Mouse (Mus musculus) ES-Bruce4 (cell line): ENCODE measurements around the gene Efna4. TPM values are rescaled to one million over a fixed set of nuclear protein-coding genes. Genes with fewer than 3 reads are reported as not detected.

Experiments used
- H3K27ac ChIP-seq: 2 replicates; pipeline ENCODE4 v1.5.1; 2012; ENCODE audit warnings: low read length, inconsistent platforms; ENCODE audit not compliant: insufficient read depth
- H3K27me3 ChIP-seq: 2 replicates; pipeline ENCODE4 v1.6.1; 2012; ENCODE audit warnings: mild to moderate bottlenecking, low read length, inconsistent platforms; ENCODE audit not compliant: control insufficient read depth, poor library complexity, insufficient read depth, severe bottlenecking
- H3K36me3 ChIP-seq: 2 replicates; pipeline ENCODE4 v1.6.1; 2012; ENCODE audit warnings: inconsistent platforms, mild to moderate bottlenecking, low read length, moderate library complexity; ENCODE audit not compliant: control insufficient read depth, poor library complexity, insufficient read depth, severe bottlenecking
- H3K4me1 ChIP-seq: one replicate; pipeline ENCODE4 v1.8.1; 2011; ENCODE audit warnings: low read length; ENCODE audit not compliant: control insufficient read depth, insufficient read depth
- H3K4me3 ChIP-seq: 2 replicates; pipeline ENCODE4 v1.5.1; 2011; ENCODE audit warnings: low read depth, mild to moderate bottlenecking, low read length
- H3K9ac ChIP-seq: 2 replicates; pipeline ENCODE4 v1.6.1; 2012; ENCODE audit warnings: low read depth, mild to moderate bottlenecking, inconsistent platforms; ENCODE audit not compliant: poor library complexity, severe bottlenecking
- H3K9me3 ChIP-seq: replicated peaks from 2 replicates; pipeline ENCODE4 v1.6.1; 2012; ENCODE audit warnings: mild to moderate bottlenecking, low read length, inconsistent platforms; ENCODE audit not compliant: control insufficient read depth, poor library complexity, insufficient read depth, severe bottlenecking
- CTCF ChIP-seq: IDR thresholded peaks from one replicate; pipeline ENCODE4 v1.8.1; 2011; ENCODE audit warnings: low read depth, low read length
- EP300 ChIP-seq: IDR thresholded peaks from 2 replicates; pipeline ENCODE4 v1.6.1; 2011; ENCODE audit warnings: low read depth, low read length; ENCODE audit not compliant: insufficient read depth
- POLR2A ChIP-seq: IDR thresholded peaks from one replicate; pipeline ENCODE4 v1.8.1; 2011; ENCODE audit warnings: low read length; ENCODE audit not compliant: insufficient read depth
- polyA plus RNA-seq: library from polyadenylated mRNA; stranded (reverse); fragments of >200 nt; gene quantifications from 2 replicates; pipeline ENCODE4 v1.2.4, GENCODE M21; 2011; ENCODE audit warnings: low read depth; ENCODE audit not compliant: missing spikeins, insufficient read depth, insufficient read length

Gene Efna4
- polyA plus RNA-seq, 1 experiment = 14.6 TPM

GRCm38 (mm10) chr3:89293247-89293918, 44.4 kb downstream of the Efna4 start:
- H3K9ac ChIP-seq = no peak overlapping the region
- H3K36me3 ChIP-seq = no peaks in the 10 kb centered on the region
- no peak for TF ChIP-seq EP300
- TF ChIP-seq CTCF = no peak
- no peak for TF ChIP-seq POLR2A
- no peaks in the 10 kb centered on the region for H3K4me1 ChIP-seq
- H3K9me3 ChIP-seq = no peaks in the 10 kb centered on the region
- no peak overlapping the region for H3K27ac ChIP-seq
- H3K4me3 ChIP-seq = no peak overlapping the region
- no peaks in the 10 kb centered on the region for H3K27me3 ChIP-seq

- no peak overlapping the region for H3K27ac ChIP-seq
- no peaks in the 10 kb centered on the region for H3K4me1 ChIP-seq
- TF ChIP-seq CTCF = no peak
- no peak for TF ChIP-seq EP300
- no peak for TF ChIP-seq POLR2A
- H3K27me3 ChIP-seq = no peaks in the 10 kb centered on the region
- no peak overlapping the region for H3K4me3 ChIP-seq
- H3K9ac ChIP-seq = no peak overlapping the region
- no peaks in the 10 kb centered on the region for H3K9me3 ChIP-seq
- H3K36me3 ChIP-seq = no peaks in the 10 kb centered on the region
These were observed 45.5 kb downstream of the Efna4 start for GRCm38 (mm10) chr3:89292303-89292702.

GRCm38 (mm10) chr3:89291874-89292273, 46.0 kb downstream of the Efna4 start:
- Histone ChIP-seq H3K4me3 (no peak overlapping the region), H3K36me3 (no peaks in the 10 kb centered on the region), H3K27me3 (no peaks in the 10 kb centered on the region), H3K27ac (no peak overlapping the region), H3K9ac (no peak overlapping the region), H3K9me3 (no peaks in the 10 kb centered on the region), H3K4me1 (no peaks in the 10 kb centered on the region)
- TF ChIP-seq CTCF (no peak), EP300 (no peak), POLR2A (no peak)

- Histone ChIP-seq H3K36me3 (no peaks in the 10 kb centered on the region), H3K27ac (no peak overlapping the region), H3K4me1 (peaks cover 2% of the 10 kb centered on the region), H3K9me3 (no peaks in the 10 kb centered on the region), H3K27me3 (no peaks in the 10 kb centered on the region), H3K9ac (no peak overlapping the region), H3K4me3 (no peak overlapping the region)
- TF ChIP-seq EP300 (no peak), CTCF (no peak), POLR2A (no peak)
These were observed 49.3 kb downstream of the Efna4 start for GRCm38 (mm10) chr3:89288503-89288928.

- Histone ChIP-seq H3K27ac (no peak overlapping the region), H3K9ac (no peak overlapping the region), H3K4me1 (peaks cover 2% of the 10 kb centered on the region), H3K36me3 (no peaks in the 10 kb centered on the region), H3K27me3 (no peaks in the 10 kb centered on the region), H3K4me3 (no peak overlapping the region), H3K9me3 (no peaks in the 10 kb centered on the region)
- TF ChIP-seq CTCF (no peak), POLR2A (no peak), EP300 (no peak)
These were observed 50.5 kb downstream of the Efna4 start for GRCm38 (mm10) chr3:89287286-89287685.

- Histone ChIP-seq H3K27ac (no peak overlapping the region; the same call in 1 of the 2 replicates), H3K27me3 (no peaks in the 10 kb centered on the region), H3K4me1 (peaks cover 2% of the 10 kb centered on the region), H3K4me3 (peak overlapping the region; percentile 31; the same call in 1 of the 2 replicates), H3K9ac (no peak overlapping the region), H3K36me3 (no peaks in the 10 kb centered on the region), H3K9me3 (no peaks in the 10 kb centered on the region)
- no peak for TF ChIP-seq POLR2A
- no peak for TF ChIP-seq CTCF
- no peak for TF ChIP-seq EP300
These were observed 52.3 kb downstream of the Efna4 start for GRCm38 (mm10) chr3:89285526-89285925.
